ENCODE assay signal across 8 mouse cellular contexts in the genomic region with DNA sequence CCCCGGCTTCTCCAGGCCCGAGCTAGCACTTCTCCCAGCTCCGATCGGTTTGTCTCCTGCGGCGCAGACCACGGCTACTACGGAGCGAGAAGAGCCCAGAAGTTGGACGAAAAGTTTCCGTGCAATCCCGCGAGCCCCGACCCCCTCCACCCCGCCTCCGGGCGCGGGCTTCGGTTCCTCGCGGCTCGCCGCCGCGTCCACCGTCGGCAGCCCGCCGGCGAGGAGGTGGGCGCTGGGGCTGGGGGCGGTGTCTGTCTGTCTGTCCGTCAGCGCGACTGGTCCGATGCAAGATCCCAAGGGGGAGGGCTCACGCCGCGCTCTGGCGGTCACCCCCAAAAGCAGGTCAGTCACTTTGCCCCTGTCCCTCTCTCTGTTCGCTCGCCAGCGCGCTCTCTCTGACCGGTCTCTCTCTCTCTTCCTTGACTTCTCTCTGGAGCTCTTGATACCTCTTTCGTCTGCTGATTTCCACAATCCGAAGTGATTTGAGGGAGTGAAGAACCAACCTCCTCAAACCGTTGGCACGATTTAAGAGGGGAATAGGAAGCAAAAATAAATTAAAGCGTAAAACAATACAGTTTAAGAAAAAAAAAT. TPM values are rescaled to one million over a fixed set of nuclear protein-coding genes. Genes with fewer than 3 reads are reported as not detected.
DNase-seq lines count a peak whose midpoint lies in the region; ATAC-seq and TF ChIP-seq lines count a peak whose summit lies in the region.

No protein-coding gene starts in this region.

- peak overlapping the region; percentile 93 for H3K4me3 ChIP-seq in intestine, embryonic 15.5 days (replicated peaks)
- H3K4me3 ChIP-seq in limb, embryonic 10.5 days, result peak overlapping the region; percentile 86
- peak overlapping the region; percentile 98 for H3K4me3 ChIP-seq in midbrain, embryonic 10.5 days
- H3K4me3 ChIP-seq in small intestine, adult 2 months (ENCODE audit: low read depth, low read length), result peak overlapping the region; percentile 80

- H3K9ac ChIP-seq in intestine, embryonic 15.5 days, result peak overlapping the region; percentile 98

- H3K4me2 ChIP-seq in intestine, embryonic 15.5 days (replicated peaks), result peak overlapping the region; percentile 83

- peak overlapping the region; percentile 98 for H3K27ac ChIP-seq in intestine, embryonic 15.5 days
- H3K27ac ChIP-seq in limb, embryonic 10.5 days, result peak overlapping the region; percentile 98
- H3K27ac ChIP-seq in midbrain, embryonic 10.5 days (replicated peaks), result peak overlapping the region; percentile 99
- peak overlapping the region; percentile 75 for H3K27ac ChIP-seq in small intestine, adult 2 months (ENCODE audit: insufficient read depth, low read depth, low read length)

- DNase-seq in adipocyte (ENCODE audit: low spot score), result peak; percentile 85
- DNase-seq in cerebellum, postnatal 25 days, result peak; percentile 67 to 72
- peak; percentile 84 for DNase-seq in gastrocnemius, postnatal 14 days
- peak; percentile 78 for DNase-seq in limb, embryonic 10.5 days (ENCODE audit: low spot score)
- DNase-seq in midbrain, embryonic 10.5 days (ENCODE audit: low spot score), result no peak
- no peak for DNase-seq in T-cell, adult 2 months (ENCODE audit: low spot score)

- no peaks in the 10 kb centered on the region for H3K27me3 ChIP-seq in intestine, embryonic 15.5 days (replicated peaks)
- peaks cover 14% of the 10 kb centered on the region for H3K27me3 ChIP-seq in limb, embryonic 10.5 days (ENCODE audit: low read depth, poor library complexity, severe bottlenecking)
- H3K27me3 ChIP-seq in midbrain, embryonic 10.5 days (ENCODE audit: low read depth, poor library complexity, severe bottlenecking), result peaks cover 11% of the 10 kb centered on the region
- H3K27me3 ChIP-seq in small intestine, adult 2 months (ENCODE audit: control insufficient read depth, insufficient read depth, low read length), result no peaks in the 10 kb centered on the region

- peaks cover 44% of the 10 kb centered on the region for H3K4me1 ChIP-seq in intestine, embryonic 15.5 days (replicated peaks)
- peaks cover 58% of the 10 kb centered on the region for H3K4me1 ChIP-seq in limb, embryonic 10.5 days
- H3K4me1 ChIP-seq in midbrain, embryonic 10.5 days, result peaks cover 56% of the 10 kb centered on the region
- H3K4me1 ChIP-seq in small intestine, adult 2 months (ENCODE audit: control insufficient read depth, insufficient read depth, insufficient read length, low read length), result peaks cover 8% of the 10 kb centered on the region; the same call in 1 of the 2 replicates

- H3K9me3 ChIP-seq in intestine, embryonic 15.5 days, result no peaks in the 10 kb centered on the region
- H3K9me3 ChIP-seq in limb, embryonic 10.5 days (replicated peaks), result no peaks in the 10 kb centered on the region
- no peaks in the 10 kb centered on the region for H3K9me3 ChIP-seq in midbrain, embryonic 10.5 days (replicated peaks)

- WGBS in intestine, embryonic 15.5 days, result under 1% methylated on average over 49 of the region's 50 CpGs
- under 1% methylated on average over 50 of the region's 50 CpGs for WGBS in limb, embryonic 10.5 days
- WGBS in midbrain, embryonic 10.5 days, result under 1% methylated on average over 50 of the region's 50 CpGs
- WGBS in small intestine, adult 2 months, result under 1% methylated on average over 50 of the region's 50 CpGs

- no peak for TF ChIP-seq CTCF in small intestine, adult 2 months (IDR thresholded peaks at IDR 0.05; ENCODE audit: extremely low read depth, insufficient read length, insufficient replicate concordance, low read depth, low read length)

- intact Hi-C loops in gastrocnemius, postnatal 14 days (cut with DNase I; ENCODE audit: low total_unique reads), result loop anchor here (5.0 kb wide), 1 partner anchor 184 kb away; no protein-coding TSS in a partner anchor

- ATAC-seq in intestine, embryonic 15.5 days, result peak; percentile 27

- TF ChIP-seq POLR2A in small intestine, adult 2 months (IDR thresholded peaks at IDR 0.05; ENCODE audit: low read depth, low read length), result no peak

- H3K36me3 ChIP-seq in intestine, embryonic 15.5 days, result no peaks in the 10 kb centered on the region
- H3K36me3 ChIP-seq in limb, embryonic 10.5 days, result peaks cover 18% of the 10 kb centered on the region
- peaks cover 7% of the 10 kb centered on the region; the same call in 1 of the 2 replicates for H3K36me3 ChIP-seq in midbrain, embryonic 10.5 days
- H3K36me3 ChIP-seq in small intestine, adult 2 months (ENCODE audit: control insufficient read depth, insufficient read depth, low read length), result no peaks in the 10 kb centered on the region

RNA-seq across cellular contexts. Expression of gene Vegfa, which starts 0.5 kb away (rescaled TPM):
- 10 to 100 TPM; 73.9 to 95.9 TPM for total RNA-seq in gastrocnemius, postnatal 14 days (2021)
- polyA plus RNA-seq in intestine, embryonic 15.5 days (2015; fragmentation: Nextera tagmentation; extraction: Ambion mirVana), result 3.6 and 4.7 TPM in 2 replicates
- 2.0 and 3.1 TPM in 2 replicates for polyA plus RNA-seq in limb, embryonic 10.5 days (2016; fragmentation: Nextera tagmentation; extraction: Ambion mirVana)
- 2.1 and 2.3 TPM in 2 replicates for polyA plus RNA-seq in midbrain, embryonic 10.5 days (2016; fragmentation: Nextera tagmentation; extraction: Ambion mirVana)
- polyA plus RNA-seq in small intestine, adult 2 months (2012; rRNA removed), result 108 and 177 TPM in 2 replicates

Comparison
In these comparisons a context has a peak if more than half of its experiments do, and no peak if none do; other contexts are left out.
1. DNase-seq: peak in adipocyte (single experiment), cerebellum, postnatal 25 days (2 of 2), gastrocnemius, postnatal 14 days (single experiment) and limb, embryonic 10.5 days (single experiment); none in midbrain, embryonic 10.5 days (single experiment) and T-cell, adult 2 months (single experiment).
2. RNA of gene Vegfa, which starts 0.5 kb away (polyA plus RNA-seq): 108 to 177 TPM in small intestine, adult 2 months; 3.6 to 4.7 TPM in intestine, embryonic 15.5 days, 2.1 to 2.3 TPM in midbrain, embryonic 10.5 days and 2.0 to 3.1 TPM in limb, embryonic 10.5 days; every median in the first group is over 10 times any median in the second.
3. Peak in every context shown above with its lines, with median percentiles within 50 percentile points of each other: H3K27ac ChIP-seq and H3K4me3 ChIP-seq.